Mouse (Mus musculus) left cerebral cortex, adult 9 months (tissue): ENCODE measurements around the gene Vapb.

ENCODE experiments used
- DNase-seq, 2 experiments: peaks; one replicate each; pipeline ENCODE4 v3.0.0; 2022; ENCODE audit warnings: low spot score in 2 of 2

Vapb gene

GRCm38 (mm10) chr2:173734426-173734825 lies 2.9 kb upstream of the Vapb start:
- DNase-seq, result no peak

- DNase-seq, result no peak
Measured at GRCm38 (mm10) chr2:173738232-173738631, 921 bp downstream of the Vapb start.

GRCm38 (mm10) chr2:173739107-173739506 lies 1.8 kb downstream of the Vapb start:
- DNase-seq, result no peak

GRCm38 (mm10) chr2:173742090-173742489 lies 4.8 kb downstream of the Vapb start:
- no peak for DNase-seq

DNA sequence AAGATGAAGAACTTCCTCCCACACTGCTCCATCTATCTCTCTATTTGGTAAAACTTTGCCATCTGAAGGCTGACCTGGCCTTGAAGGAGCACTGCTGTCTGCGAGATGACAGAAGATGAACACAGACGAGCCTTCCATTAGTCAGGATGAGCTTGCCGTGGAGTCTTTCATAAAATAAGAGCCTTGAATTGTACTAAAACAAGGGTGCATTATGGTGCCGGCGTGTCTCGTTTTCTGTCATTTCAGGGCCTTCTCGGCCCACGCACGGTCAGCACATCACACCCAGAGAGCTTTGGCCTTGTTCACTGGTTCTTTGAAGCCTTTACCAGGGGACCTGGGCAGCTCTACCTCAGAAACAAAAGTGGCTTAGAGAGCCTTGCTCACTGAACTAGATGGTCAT lies 5.4 kb downstream of the Vapb start:
- no peak for DNase-seq

DNA sequence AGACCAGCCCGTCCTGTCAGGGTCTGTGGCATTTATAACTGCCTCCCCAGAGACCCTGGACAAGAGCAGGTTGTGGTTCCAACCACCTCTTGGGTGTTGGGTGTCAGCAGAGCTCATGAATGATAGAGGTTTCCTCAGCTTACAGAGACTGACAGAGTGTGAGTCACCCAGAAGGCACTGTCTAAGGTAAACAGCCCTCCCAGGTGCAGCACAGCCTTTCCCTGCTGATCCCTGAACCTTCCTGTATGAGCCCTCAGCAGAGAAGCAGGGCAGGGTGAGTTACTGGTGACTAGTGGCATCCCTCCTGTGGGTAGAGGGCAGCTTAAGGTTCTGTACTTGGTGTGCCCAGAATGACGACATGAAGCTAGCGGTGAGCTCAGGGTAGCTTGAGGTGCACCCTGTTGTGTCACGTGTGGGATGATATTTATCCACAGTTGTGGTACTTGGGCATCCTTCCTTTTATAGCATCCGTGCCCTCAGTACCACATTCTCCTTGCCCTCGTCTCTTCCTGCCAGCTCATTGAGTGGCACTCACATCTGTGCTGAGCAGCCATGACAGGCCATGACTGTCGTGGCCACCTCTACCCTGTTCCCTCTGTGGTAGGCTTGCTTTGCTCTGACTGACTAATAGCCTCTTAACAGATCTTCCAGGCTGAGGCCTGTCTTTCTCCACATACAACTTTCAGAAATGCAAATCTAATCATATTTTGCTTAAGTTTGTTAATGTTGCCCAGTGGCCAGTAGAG lies 6.9 kb downstream of the Vapb start:
- no peak for DNase-seq

GRCm38 (mm10) chr2:173748961-173749659 lies 11.8 kb downstream of the Vapb start:
- no peak for DNase-seq

- no peak for DNase-seq
Measured at GRCm38 (mm10) chr2:173755433-173756144, 18.3 kb downstream of the Vapb start.

GRCm38 (mm10) chr2:173757624-173758155 lies 20.4 kb downstream of the Vapb start:
- no peak for DNase-seq

- DNase-seq, result no peak
Measured at GRCm38 (mm10) chr2:173760607-173761006, 23.3 kb downstream of the Vapb start.

DNA sequence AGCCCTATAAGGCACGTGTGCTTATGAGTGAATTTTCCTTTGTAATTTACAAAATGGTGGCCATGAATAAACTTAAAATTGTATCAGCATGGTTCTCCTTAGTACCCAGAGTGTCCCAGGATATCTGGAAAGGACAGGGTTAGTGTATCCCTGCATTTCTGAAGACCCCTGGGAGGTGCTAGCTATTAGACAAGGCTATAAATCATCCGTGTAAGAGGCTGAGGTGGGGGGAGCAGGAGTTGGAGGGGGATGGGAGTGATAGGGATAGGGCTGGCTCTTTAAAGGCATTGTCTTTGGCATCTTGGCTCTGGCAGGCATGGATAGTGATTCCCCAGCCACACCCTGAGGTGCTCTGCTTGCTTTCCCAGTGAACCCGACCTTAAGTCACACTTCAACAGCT lies 27.3 kb downstream of the Vapb start:
- no peak for DNase-seq

DNA sequence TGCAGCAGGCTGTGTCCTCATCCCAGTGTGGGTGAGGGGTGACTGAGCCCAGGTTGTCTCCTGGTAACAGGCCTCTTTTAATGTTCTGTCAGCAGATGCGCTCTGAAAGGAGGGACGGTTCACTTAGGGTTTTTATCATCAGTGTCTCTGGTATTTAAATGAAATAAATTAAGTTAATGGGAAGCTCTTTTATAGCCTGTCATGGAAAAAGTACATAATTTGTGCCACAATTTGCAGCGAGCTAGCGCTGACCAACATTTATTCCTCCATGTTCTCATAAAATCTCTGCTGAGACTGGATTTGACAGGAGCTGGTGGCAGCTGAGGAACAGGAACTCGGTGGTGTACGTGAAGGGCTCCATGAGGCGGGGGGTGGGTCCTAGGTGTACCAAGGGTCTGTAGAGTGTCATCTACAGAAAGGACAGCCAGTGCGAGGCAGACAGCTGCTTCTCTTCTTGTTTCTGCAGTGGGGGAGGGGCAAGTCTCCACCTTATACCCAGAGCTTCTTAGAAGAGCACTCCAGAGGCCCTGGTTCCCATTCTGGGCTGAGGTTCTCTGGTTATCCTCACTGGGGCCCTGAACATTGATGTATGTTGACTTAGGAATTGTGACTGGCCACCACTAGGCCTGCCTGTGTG lies 30.8 kb downstream of the Vapb start:
- no peak for DNase-seq

DNA sequence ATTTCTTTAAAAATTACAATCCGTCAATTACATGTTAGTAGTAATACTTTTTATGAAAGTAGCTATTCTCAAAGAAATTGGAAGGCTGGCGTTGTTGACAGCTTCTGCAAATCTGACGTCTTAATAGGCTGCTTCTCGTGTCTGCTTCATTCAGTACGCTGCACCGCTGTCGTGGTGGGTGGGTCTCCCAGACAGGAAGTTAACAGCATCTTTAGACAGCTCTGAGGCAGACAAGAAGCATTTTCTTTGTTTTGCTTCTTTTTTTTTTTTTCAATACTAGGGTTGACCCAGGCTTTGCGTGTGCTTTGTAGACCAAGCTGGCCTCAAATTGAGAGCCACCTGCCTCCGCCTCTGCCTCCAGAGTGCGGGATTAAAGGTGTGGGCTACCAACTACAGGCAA lies 31.9 kb downstream of the Vapb start:
- DNase-seq, result no peak

DNA sequence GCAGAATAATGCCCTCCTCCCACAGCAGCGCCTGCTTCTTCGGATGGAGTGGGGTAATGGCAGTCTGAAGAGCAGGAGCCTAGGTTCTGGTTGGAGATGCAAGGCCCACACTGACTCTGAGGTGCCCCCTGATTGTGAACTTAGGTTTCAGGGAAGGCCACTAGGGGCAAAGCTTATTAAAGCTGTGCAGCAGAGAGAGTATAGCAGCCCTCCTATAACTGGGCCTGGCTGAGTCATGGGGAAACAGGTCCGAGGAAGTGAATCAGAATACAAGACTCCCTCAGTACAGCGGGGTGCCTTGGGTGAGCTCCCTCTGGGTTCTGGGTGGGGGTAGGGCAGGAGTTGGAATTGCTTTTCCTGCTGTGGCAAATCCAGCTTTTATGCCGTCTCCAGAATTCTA lies 33.3 kb downstream of the Vapb start:
- no peak for DNase-seq

DNA sequence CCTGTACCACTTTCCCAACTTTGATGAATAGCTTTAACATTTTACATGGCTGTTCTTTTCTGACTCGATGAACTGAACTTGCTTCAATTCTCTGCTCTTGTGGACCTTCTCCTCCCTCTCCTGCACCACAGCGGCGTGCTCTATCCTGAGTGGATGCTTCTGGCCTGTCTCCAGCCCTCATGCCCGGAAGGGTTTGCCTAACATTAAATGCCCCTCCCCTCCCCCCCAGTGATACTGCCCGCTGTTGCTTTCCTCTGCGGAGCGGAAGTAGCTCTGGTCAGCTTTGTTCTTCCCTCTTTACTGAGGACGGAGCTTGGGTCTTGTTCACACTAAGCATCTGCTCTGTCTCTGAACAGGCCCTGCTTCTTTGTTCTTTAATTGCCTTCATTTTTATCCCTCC lies 34.4 kb downstream of the Vapb start:
- no peak for DNase-seq

DNA sequence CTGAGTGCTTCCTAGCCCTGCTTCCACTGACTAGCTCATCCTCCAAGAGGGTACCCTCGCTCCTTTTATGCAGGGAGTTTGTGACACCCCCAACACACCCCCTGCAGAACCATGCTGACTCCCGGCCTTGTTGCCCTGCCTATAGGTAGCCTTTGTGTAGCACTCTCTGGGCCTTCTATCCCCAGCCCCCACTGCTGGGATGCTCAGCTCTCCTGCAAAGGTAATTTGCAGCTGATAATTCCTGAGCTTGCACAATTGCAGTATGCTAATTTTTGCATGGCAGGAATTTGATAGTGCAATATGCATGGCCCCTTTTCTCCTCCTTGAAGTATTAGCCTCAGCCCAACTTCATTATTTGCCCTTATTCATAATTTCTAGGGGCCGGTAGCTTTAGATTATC lies 38.2 kb downstream of the Vapb start:
- DNase-seq, result no peak

- DNase-seq, result no peak
Measured at GRCm38 (mm10) chr2:173776108-173776507, 38.8 kb downstream of the Vapb start.

GRCm38 (mm10) chr2:173780931-173781330 lies 43.6 kb downstream of the Vapb start:
- no peak for DNase-seq

GRCm38 (mm10) chr2:173784366-173784765 lies 47.1 kb downstream of the Vapb start:
- DNase-seq, result no peak

GRCm38 (mm10) chr2:173784884-173785283 lies 47.6 kb downstream of the Vapb start:
- DNase-seq, result no peak

DNA sequence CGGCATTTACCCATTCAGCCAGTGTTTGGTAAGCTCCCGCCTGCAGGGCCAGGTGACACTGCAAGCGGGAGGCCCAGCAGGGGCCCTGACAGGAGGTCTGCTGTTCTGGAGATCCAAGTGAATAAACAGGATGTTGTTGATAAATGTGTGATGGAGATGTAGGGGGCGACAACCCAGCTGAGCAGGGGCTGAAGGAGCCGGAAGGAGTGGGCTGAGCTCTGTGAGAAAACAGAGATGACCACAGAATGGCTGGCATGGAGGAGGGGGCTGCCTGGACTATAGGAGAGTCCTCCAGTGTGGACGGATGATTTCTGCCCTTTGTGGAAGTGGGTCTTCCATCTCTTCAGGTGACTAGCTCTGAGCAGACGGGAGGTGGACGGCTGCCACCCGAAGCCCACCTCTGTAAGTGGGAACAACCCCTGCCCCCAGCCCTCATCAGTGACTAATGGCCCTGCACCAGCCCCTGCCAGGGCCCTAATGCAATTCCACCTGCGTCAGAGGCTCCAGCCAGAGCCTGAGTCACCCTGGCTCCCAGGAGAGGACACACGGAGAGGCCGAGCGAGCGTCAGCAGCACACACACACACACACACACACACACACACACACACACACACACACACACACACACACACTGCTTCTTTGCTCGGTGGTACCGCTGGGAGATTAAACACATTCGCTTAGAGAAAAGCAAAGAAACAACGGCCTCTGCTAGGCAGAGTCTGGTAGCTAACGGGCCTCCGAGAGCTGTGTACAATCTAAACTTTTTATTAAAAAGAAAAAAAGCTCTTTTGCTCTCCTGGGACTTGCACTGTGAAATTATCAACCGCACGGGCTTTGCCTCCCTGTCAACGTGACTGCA lies 52.9 kb downstream of the Vapb start:
- DNase-seq, result no peak
